Mouse (Mus musculus): Measurements from ENCODE around the gene Mrnip.

DNA sequence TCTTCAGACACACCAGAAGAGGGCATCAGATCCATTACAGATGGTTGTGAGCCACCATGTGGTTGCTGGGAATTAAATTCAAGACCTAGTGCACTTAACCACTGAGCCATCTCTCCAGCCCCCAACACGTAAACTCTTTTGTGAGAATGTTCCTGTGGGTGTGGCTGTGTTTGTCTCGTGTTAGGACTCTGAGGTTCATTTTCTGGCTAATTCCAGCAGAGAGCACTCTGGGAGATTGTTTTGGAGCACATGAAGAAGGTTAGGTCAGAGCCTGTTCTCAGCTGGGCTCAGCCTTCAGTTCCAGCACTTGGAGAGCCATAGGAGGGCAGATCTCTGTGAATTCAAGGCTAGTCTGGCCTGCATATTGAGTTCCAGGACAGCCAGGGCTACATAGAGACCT, 45.6 kb downstream of the Mrnip start:
- TF ChIP-seq POLR2AphosphoS2 (IDR thresholded peaks at IDR 0.05; ENCODE audit: insufficient read length, low read depth) (no peak), TCF3 (IDR thresholded peaks at IDR 0.05; ENCODE audit: insufficient read length, low read depth) (no peak), POLR2A (IDR thresholded peaks at IDR 0.05; ENCODE audit: insufficient read length, low read depth) (no peak)
